Mouse (Mus musculus) stomach, embryonic 14.5 days (tissue): ENCODE data around the gene Mrgprg. TPM values are rescaled to one million over a fixed set of nuclear protein-coding genes. Genes with fewer than 3 reads are reported as not detected.

Experiments used
- ATAC-seq: fragments of 200-750 bp; cut with Nextera tagmentation; 2 replicates; pipeline ENCODE4 v1.8.0; 2017; ENCODE audit warnings: low read depth, moderate TSS enrichment; ENCODE audit not compliant: insufficient number of reproducible peaks, insufficient read depth, low FRiP score
- H3K27ac ChIP-seq: fragments of 300-500 bp; sonication (generic); 2 replicates; pipeline ENCODE4 v1.5.1; 2014; ENCODE audit warnings: mild to moderate bottlenecking, low read length, moderate library complexity, mixed read lengths
- H3K27me3 ChIP-seq: fragments of 300-500 bp; sonication (generic); 2 replicates; pipeline ENCODE4 v1.6.1; 2014; ENCODE audit warnings: low read length, control low read depth, mixed read lengths; ENCODE audit not compliant: control insufficient read depth, insufficient read depth
- H3K36me3 ChIP-seq: fragments of 300-500 bp; sonication (generic); 2 replicates; pipeline ENCODE4 v1.6.1; 2014; ENCODE audit warnings: mild to moderate bottlenecking, control low read depth, low read length, moderate library complexity, mixed read lengths; ENCODE audit not compliant: control insufficient read depth, insufficient read depth
- H3K4me1 ChIP-seq: fragments of 300-500 bp; sonication (generic); 2 replicates; pipeline ENCODE4 v1.6.1; 2014; ENCODE audit warnings: low read length, control low read depth, mixed read lengths; ENCODE audit not compliant: control insufficient read depth, insufficient read depth
- H3K4me2 ChIP-seq: fragments of 300-500 bp; sonication (generic); replicated peaks from 2 replicates; pipeline ENCODE4 v1.6.1; 2014; ENCODE audit warnings: low read depth, low read length, control low read depth
- H3K4me3 ChIP-seq: fragments of 300-500 bp; sonication (generic); 2 replicates; pipeline ENCODE4 v1.5.1; 2014; ENCODE audit warnings: low read depth, low read length, control low read depth
- H3K9ac ChIP-seq: fragments of 300-500 bp; sonication (generic); replicated peaks from 2 replicates; pipeline ENCODE4 v1.6.1; 2014; ENCODE audit warnings: low read depth, mild to moderate bottlenecking, control low read depth, low read length, moderate library complexity, mixed read lengths
- H3K9me3 ChIP-seq: fragments of 300-500 bp; sonication (generic); 2 replicates; pipeline ENCODE4 v1.6.1; 2016; ENCODE audit warnings: low read depth, low read length, control low read depth; ENCODE audit not compliant: control insufficient read depth
- WGBS: fragments of 180-500 bp; shearing (Covaris S2); extraction: QIAGEN DNeasy Blood & Tissue Kit; methylation state at CpG from one replicate; pipeline ENCODE4 v1.1.7; 2014; 5-methylcytosine and 5-hydroxymethylcytosine counted together
- polyA plus RNA-seq: library from polyadenylated mRNA; unstranded; fragments of >200 nt; fragmentation: Nextera tagmentation; extraction: Ambion mirVana; gene quantifications from 2 replicates; pipeline ENCODE4 v1.2.1, GENCODE M21; 2014

The Mrgprg gene
- polyA plus RNA-seq, 1 experiment from 2014 or later = not detected

DNA sequence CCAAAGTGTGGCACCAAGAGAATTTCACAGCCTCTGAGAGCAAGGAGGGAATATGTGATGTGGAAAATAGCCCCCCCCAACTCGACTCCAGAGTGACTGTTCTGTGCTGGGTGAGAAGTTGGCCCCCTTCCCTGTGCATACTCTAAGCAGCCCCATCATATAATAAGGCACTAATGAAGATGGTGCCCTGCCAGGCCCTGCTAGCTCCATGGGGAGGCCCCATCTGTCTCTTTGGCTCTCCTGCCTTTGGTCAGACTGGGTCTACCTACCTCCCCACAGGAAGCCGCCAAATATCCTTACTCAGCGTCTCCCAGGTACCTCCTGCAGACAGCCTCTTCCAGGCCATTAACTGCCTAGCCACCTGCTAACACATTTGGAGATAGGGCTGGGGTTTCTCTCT lies 7.8 kb downstream of the Mrgprg start:
- no peaks in the 10 kb centered on the region for H3K9me3 ChIP-seq
- WGBS = 65% methylated on average over 3 of the region's 3 CpGs
- no peak overlapping the region for H3K4me2 ChIP-seq
- H3K27me3 ChIP-seq = no peaks in the 10 kb centered on the region
- H3K9ac ChIP-seq = no peak overlapping the region
- no peak for ATAC-seq
- no peak overlapping the region for H3K27ac ChIP-seq
- H3K4me3 ChIP-seq = no peak overlapping the region
- 0 out of 2 replicates have a peak, but pooled peaks cover 3% of the 10 kb centered on the region for H3K4me1 ChIP-seq
- no peaks in the 10 kb centered on the region for H3K36me3 ChIP-seq

DNA sequence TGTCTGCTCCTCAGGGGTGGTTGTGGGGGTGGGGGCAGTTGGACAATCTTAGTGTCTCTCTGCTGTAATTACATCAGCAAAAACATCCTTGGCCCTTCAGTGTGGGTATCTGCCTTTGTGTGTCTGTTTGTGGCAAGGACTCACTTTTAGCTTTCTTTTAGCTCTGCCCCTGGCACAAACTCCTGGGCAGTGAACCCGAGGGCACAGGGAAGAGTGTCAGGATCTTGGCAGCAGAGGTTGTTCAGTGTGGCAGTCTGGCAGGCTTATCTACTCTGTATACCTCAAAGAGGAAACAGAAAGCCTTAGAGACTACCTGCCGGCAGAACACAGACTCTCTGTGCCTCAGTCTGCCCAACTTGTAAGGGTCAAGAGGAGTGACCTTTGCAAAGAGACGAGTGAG lies 9.1 kb downstream of the Mrgprg start:
- WGBS = 73% methylated on average over 3 of the region's 3 CpGs
- H3K4me2 ChIP-seq = no peak overlapping the region
- no peaks in the 10 kb centered on the region for H3K36me3 ChIP-seq
- 0 out of 2 replicates have a peak, but pooled peaks cover 3% of the 10 kb centered on the region for H3K4me1 ChIP-seq
- H3K27me3 ChIP-seq = no peaks in the 10 kb centered on the region
- H3K9me3 ChIP-seq = no peaks in the 10 kb centered on the region
- no peak overlapping the region for H3K4me3 ChIP-seq
- H3K9ac ChIP-seq = no peak overlapping the region
- no peak for ATAC-seq
- H3K27ac ChIP-seq = no peak overlapping the region

DNA sequence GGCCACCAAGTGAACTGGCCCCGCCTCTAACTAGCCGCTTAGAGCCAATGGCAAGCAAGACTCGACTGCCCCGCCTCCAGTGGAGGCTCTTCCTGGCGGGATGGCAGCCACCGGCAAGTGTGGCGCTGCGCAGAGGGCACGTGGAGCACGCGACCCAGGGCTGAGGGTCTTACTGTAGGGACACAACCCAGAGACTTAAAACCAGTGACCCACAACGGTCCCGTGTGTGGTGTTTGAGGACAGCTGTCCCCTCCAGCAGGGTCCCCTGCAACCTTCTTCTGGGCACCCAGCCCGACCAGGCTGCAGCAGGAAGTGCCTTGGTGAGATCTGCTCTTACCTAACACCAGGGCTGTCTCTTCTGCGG lies 9.8 kb downstream of the Mrgprg start:
- Histone ChIP-seq H3K27ac (no peak overlapping the region), H3K4me2 (peak overlapping the region; percentile 77), H3K9ac (no peak overlapping the region), H3K4me1 (0 out of 2 replicates have a peak, but pooled peaks cover 3% of the 10 kb centered on the region), H3K4me3 (peak overlapping the region; percentile 22), H3K27me3 (no peaks in the 10 kb centered on the region), H3K36me3 (no peaks in the 10 kb centered on the region), H3K9me3 (no peaks in the 10 kb centered on the region)
- 2% methylated on average over 15 of the region's 15 CpGs for WGBS
- ATAC-seq = peak; percentile 87

DNA sequence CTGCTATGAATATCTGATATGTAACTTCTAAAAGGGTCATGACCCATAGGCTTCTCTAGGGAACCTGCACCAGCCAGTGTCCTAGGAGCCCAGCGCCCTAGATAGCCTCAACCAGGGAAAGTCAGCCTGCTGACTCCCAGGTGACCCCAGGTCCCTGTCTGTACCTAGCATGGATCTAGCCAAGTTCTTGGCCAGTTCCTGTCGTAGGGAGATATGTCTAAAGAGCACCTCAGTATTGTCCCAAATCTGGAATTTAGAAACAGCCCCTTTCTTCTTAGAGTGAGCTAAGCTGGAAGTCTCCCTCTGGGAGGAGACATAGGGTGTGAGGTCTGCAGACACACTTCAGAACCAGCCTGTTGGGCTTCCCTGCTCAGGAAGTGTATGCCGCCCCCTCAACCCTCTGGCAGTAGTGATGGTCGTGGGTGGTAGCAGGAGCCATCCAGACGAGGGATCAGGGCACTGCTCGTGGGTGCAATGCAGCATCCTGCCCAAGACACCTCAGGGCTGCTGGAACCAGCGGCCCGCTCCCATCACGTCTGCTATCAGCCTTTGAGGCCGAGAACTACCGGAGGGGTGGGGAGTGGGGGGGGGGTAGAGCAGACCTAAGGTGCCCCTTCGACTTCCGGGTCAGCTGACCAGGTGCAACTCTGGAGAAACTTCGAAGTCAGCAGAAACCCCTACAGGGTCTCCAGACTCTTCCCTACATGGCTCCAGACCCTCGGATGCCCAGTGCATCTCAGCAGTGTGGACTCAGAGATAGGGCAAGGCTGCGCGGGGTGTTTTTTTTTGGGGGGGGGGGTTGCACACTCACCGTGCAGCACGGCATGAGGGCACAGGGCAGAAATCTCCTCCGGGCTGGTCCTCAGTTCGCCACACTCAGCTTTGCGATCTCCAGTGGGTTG lies 10.4 kb downstream of the Mrgprg start, which contains the start of gene Osbpl5:
Gene Osbpl5, minus strand, starts transcription at position 861 of the 902 bp plus-strand sequence.
- no peaks in the 10 kb centered on the region for H3K9me3 ChIP-seq
- H3K4me1 ChIP-seq = 0 out of 2 replicates have a peak, but pooled peaks cover 3% of the 10 kb centered on the region
- H3K27ac ChIP-seq = no peak within 1 kb of the TSS
- 23% methylated on average over 22 of the region's 22 CpGs for WGBS
- H3K36me3 ChIP-seq = no peaks in the 10 kb centered on the region
- H3K27me3 ChIP-seq = no peaks in the 10 kb centered on the region
- H3K4me2 ChIP-seq = peak within 1 kb of the TSS; percentile 77
- peak within 1 kb of the TSS; percentile 22 for H3K4me3 ChIP-seq
- H3K9ac ChIP-seq = no peak within 1 kb of the TSS; the same call in 1 of the 2 replicates
- ATAC-seq = no peak

DNA sequence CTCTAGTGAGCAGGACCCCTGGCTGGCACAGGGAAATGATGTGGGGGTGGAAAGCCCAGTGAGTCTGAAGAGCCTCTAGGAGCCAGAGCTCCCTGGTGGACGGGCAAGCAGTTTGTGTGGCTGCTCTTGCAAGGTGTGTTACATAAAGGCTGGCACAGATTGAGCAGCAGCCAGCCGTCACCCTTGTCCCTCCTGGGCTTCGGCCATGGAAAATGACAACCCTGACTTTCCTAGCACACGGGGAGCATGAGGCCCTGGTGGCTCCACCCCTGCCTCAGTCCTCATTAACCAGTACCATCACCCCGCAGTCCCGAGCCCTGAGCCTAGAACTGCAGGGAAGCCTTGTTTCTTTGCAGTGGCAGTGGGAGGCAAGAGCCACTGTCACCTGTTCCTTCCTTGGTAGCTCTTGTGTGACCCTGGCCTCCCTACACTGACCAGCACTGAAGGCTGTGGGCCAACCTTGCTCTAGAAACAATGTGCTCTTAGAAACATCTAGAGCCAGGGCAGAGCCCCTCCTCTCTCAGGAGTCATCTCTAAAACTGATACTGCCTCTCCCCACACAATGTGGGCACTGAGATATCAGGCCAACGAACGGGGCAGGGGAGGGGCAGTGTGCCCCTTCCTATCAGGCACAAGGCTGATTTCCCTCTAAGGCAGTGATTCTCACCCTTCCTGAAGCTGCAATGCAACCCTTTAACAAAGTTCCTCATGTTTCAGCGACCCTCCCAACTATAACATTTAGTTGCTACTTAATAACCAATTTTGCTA lies 11.3 kb downstream of the Mrgprg start:
- no peak overlapping the region for H3K27ac ChIP-seq
- 77% methylated on average over 9 of the region's 9 CpGs for WGBS
- H3K9me3 ChIP-seq = no peaks in the 10 kb centered on the region
- ATAC-seq = no peak
- no peaks in the 10 kb centered on the region for H3K27me3 ChIP-seq
- 0 out of 2 replicates have a peak, but pooled peaks cover 3% of the 10 kb centered on the region for H3K4me1 ChIP-seq
- H3K4me2 ChIP-seq = no peak overlapping the region
- H3K9ac ChIP-seq = no peak overlapping the region
- no peak overlapping the region for H3K4me3 ChIP-seq
- no peaks in the 10 kb centered on the region for H3K36me3 ChIP-seq

DNA sequence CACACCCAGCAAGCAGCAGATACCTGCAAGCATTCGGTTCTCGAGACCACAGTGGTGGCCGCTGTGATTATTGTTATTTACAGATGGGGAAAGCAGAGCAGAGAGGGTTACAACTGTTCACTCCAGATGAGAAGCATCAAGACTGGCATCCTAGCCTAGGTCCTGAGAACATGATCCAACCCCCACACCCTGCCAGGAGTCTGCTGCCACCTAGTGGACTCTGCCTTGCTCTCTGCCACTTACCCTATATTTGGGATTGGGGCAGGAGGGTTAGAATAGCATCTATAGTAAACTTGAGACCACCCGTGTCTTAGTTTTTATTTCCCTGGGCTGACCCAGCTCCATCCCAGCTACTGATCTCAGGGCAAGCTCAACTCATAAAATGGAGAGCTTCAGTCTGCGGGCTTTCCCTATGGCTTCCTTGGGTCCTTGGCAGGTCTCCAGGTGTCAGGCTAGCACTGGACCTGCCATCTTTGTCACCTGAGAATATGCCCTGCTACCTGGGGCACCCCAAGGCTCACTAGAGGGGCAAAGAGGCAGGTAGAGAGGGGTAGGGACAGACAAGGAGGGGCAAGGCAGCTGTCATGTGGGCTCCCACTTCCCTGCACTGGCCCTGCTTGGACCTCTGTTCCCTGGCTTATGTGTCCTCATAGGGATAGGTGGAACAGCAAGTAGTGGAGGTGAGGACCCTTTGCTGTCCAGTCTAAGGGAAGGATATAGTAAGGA lies 12.6 kb downstream of the Mrgprg start:
- no peak overlapping the region for H3K4me3 ChIP-seq
- no peaks in the 10 kb centered on the region for H3K9me3 ChIP-seq
- H3K27ac ChIP-seq = no peak overlapping the region
- no peaks in the 10 kb centered on the region for H3K27me3 ChIP-seq
- no peak for ATAC-seq
- 0 out of 2 replicates have a peak, but pooled peaks cover 3% of the 10 kb centered on the region for H3K4me1 ChIP-seq
- WGBS = 42% methylated on average over 5 of the region's 5 CpGs
- no peaks in the 10 kb centered on the region for H3K36me3 ChIP-seq
- H3K9ac ChIP-seq = no peak overlapping the region
- no peak overlapping the region for H3K4me2 ChIP-seq

DNA sequence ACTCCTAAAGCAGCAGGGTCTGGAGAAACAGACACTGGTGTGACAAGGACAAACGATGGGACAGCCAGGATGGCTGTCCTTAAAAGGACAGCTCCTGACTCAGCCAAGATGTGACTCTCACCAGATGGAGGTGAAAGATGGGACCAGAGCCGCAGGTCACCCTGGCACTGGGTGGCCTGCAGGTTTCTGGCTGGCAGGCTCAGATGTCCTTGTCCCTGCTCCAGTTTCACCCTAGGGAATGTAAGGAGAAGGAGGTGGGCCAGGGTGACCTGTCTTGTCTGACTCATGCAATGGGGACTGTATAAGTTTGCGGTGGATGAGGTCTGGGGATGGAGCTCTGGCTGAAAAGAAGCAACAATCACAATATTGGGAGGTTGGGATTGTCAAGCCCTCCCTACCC lies 14.2 kb downstream of the Mrgprg start:
- Histone ChIP-seq H3K9me3 (no peaks in the 10 kb centered on the region), H3K4me1 (0 out of 2 replicates have a peak, but pooled peaks cover 7% of the 10 kb centered on the region), H3K4me3 (no peak overlapping the region), H3K4me2 (no peak overlapping the region), H3K9ac (no peak overlapping the region), H3K27ac (no peak overlapping the region), H3K27me3 (no peaks in the 10 kb centered on the region), H3K36me3 (no peaks in the 10 kb centered on the region)
- ATAC-seq = no peak
- WGBS = 72% methylated on average over 3 of the region's 3 CpGs

DNA sequence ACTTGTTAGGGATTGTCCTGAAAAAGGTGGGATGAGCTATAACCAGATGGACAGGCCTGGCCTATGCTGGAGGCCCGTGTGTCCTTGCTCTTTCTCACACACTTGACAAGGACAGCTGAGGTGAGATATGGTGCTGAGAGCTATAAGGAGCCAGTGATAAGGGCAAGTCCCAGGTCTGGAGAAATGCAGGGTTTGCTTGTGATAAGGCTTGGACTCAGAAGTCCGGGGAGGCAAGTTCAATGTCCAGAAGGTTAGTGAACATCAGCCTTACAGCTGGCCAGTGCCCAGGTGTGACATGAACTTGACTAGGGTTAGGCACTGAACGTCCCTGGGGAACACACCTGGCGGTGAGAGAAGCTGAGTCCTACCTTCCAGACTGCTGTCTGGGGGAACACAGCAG lies 14.7 kb downstream of the Mrgprg start:
- Histone ChIP-seq H3K27ac (no peak overlapping the region), H3K4me1 (0 out of 2 replicates have a peak, but pooled peaks cover 7% of the 10 kb centered on the region), H3K36me3 (no peaks in the 10 kb centered on the region), H3K4me2 (no peak overlapping the region), H3K27me3 (no peaks in the 10 kb centered on the region), H3K9ac (no peak overlapping the region), H3K4me3 (no peak overlapping the region), H3K9me3 (no peaks in the 10 kb centered on the region)
- 65% methylated on average over 4 of the region's 4 CpGs for WGBS
- ATAC-seq = no peak
